Mouse (Mus musculus): ENCODE results near the gene Asah2.
A peak's percentile ranks its signal among the peaks of the same experiment; 100 is the strongest.
"Not testable (repeated sequence)": the region's sequence is repeated elsewhere in the genome, so short reads cannot be mapped to it uniquely, and the experiment has no call there.

The Asah2 gene

DNA sequence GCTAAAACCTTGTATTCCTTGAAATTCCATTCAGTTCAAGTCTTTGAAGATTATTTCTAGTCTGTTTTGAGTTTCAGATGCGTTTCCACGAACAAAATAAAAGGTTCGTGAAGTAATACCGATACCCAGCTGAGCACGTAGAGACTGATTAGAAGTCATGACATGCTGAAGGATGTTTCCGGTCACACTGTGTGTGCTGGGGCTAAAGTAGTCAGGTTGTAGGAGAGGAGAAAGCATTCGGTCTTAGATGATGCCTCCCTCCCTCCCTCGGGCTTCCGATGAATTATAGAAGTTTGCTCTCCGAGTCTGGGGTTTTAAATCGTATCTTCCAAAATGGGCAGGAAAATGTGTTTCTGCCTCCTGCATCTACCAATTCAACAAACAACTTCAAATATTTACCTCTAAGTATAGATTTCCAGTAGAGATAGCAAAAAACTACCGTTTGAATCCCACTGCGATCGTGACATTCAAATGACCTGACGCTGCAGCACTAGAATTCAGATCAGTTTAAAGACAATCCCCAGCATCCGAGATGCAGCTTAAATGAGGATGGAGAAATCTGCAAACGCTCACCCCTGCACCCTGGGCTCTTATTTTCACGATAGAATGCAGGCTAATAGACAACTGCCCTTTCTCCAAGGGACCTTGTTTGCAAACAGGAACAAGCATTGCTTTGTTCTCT, 5.6 kb downstream of the Asah2 start:
- no peak for DNase-seq

- no peak for DNase-seq
Observed at GRCm38 (mm10) chr19:32098582-32098981, 9.4 kb downstream of the Asah2 start.

DNA sequence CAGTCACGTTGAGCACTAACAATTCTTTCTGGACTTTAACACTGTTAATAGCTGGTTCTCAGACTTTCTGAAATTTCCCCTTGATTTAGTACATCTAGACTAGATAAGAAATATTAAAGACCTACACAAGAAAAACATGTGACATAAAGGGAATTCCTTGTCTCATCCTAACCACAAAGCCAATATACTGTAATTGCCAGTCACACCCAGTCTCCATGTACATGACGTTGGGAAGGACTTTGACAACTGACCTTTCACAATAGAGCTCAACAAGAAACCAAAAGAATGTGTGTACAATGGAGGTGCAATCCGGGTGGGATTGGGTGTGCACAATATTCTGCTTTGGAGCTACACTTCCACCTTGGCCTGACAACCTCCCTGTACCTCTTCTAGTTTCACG, 15.7 kb downstream of the Asah2 start:
- DNase-seq = no peak

GRCm38 (mm10) chr19:32090804-32091203, 17.2 kb downstream of the Asah2 start:
- DNase-seq = no peak

GRCm38 (mm10) chr19:32088570-32088969, 19.4 kb downstream of the Asah2 start:
- DNase-seq = no peak

DNA sequence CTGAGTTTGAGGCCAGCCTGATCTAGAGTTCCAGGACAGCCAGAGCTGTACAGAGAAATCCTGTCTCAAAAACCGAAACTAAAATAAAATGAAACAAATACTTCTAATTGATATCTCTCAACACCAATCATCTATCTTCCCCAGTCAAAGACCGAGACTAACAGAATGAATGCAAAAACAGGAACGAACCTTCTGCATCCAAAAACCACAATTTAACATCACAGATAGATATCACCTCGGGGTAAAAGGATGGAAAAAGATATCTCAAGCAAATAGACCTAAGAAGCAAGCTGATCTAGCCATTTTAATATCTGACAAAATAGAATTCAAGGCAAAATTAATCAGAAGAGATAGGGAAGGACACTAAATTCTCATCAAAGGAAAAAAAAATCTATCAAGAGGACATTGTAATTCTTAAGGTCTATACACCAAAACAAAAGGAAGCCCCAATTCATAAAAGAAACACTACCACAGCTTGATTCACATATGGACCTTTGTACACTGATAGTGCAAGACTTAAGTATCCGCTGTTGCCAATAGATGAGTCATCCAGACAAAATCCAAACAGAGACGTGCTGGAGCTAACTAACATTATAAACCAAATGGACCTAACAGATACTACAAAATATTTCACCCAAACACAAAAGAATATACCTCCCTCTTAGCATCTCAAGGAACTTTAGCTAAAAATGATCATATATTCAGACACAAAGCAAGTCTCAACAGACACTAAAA, 20.1 kb downstream of the Asah2 start:
- no peak for DNase-seq

- not testable (repeated sequence) for DNase-seq
Observed at GRCm38 (mm10) chr19:32084813-32085212, 23.2 kb downstream of the Asah2 start.

- DNase-seq = no peak
Observed at GRCm38 (mm10) chr19:32070340-32070739, 37.7 kb downstream of the Asah2 start.

DNA sequence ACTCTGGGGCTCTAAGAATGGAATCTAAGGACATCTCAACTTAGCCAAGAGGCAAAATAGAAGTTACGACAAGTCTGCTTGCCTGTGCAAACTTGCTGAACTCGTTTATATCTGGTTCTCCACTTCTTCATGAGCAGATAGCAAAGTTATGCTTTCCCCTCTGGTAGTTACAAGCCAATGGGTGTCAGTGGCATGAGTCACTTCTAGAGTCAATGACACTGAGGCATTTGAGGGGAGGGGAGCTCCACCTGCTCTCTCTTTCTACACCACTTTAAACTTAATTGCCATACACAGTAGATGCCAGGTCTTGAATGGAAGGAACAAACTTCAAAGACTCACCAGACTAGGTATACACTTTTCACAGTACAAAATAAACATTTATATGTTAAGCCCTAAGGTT, 38.4 kb downstream of the Asah2 start:
- no peak for DNase-seq

DNA sequence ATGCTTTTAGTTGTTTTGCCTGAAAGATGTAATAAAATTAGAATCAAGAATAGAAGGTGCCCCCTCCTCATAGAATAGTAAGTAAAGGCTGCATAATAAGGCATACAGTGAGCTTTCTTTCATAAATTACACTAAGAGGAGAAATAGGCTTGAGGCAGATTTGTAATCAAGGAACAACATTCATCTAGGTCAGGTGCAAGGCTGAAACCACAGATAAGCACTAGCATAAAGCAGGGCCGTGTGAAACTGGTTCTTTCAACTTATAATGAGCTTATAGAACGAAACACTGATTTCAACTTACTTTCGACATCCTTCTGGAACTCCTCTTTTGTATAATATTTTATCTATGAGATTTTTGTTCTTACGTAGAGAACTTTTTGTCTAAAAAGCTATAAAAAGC, 40.3 kb downstream of the Asah2 start:
- DNase-seq = no peak

DNA sequence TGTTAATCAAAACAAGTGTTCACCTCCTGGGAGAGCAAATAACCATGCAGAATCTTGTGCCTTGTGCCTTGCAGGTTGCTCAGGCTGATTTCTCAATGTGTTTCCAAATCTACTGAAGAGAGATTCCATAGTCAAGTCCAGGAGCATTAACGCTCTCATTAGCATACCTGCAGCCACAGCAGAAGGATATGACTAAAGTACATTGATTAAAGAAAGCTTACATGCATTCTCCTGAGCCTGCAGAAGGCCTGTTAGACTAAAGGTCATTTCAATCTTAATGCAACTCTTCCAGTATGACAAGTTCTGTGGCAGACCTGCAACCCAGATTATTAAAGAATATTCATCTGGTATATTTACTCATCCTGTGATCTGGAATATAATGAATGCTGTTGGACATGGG, 46.7 kb downstream of the Asah2 start:
- no peak for DNase-seq

DNA sequence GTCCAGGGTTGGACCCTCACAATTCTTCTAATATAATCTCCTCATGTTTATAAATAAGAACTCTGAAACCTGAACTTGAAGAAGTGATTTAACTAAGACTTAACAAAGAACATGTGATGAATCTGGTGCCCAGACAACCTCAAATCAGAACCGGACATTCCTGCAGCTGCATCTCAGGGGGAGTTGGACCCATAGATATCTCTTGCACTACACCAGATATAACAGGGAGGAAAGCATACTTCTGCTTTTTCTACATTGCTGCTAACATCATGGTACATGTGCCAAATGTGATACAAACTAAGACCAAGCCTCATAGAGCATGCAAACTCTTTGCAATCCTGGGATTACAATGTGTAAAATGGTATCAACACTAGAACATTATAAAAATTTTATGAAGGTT, 51.8 kb downstream of the Asah2 start:
- DNase-seq = no peak

DNA sequence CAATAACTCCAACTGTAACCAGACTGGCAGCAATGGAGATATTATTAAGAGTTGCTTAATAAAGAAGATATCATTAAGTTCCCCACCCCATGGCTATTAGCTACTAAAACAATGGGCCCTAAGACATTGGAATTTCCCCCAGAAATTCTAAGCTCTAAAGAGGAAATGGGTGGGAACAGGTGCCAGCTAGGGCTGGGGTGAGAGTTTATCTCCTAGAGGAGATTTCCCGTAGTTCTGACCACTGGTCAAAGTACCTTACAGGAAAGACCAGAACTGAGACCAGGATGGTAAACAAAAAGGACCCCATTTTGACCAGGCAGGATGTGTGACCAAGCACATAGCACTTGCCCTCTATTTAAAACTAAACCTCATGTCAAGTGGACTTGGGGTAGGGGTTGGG, 52.3 kb downstream of the Asah2 start:
- DNase-seq = no peak

DNA sequence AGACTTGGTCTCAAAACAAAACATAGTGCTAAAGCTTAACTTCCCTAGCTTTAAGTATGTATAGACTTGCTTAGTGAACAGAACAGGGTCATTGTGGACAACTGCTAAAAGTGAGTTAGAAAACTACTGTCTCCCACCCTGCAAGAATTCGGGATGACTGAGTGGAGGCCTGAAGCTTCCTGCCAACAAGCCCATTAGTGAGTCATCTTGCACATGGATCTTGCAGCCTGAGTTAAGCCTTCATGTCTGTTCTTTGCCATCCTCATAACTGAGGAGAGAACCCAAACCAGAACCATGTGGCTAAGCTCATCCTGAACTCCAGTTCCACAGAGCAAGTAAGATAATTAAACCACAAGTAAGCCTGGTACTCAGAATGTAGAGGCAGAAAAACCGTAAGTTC, 56.8 kb downstream of the Asah2 start:
- DNase-seq = no peak

DNA sequence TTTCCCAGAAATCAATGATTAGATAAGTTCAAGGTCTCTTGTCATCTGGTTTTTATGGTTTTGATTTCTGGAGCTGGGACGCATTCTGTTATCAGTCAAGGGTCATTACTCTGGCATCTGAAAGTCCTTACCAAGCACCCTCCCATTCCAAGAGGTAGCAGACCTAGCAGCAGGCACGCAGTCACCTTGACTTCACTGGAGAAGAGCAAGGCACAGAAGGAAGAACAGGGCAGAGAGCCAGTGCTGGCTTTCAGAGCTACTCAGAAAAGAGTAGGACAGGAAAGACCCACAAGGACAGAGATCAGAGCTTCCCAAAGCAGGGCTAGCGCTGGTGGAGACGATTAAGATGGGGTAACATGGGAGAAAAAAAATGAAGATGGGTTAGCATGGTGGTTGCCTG, 75.1 kb downstream of the Asah2 start:
- no peak for DNase-seq

DNA sequence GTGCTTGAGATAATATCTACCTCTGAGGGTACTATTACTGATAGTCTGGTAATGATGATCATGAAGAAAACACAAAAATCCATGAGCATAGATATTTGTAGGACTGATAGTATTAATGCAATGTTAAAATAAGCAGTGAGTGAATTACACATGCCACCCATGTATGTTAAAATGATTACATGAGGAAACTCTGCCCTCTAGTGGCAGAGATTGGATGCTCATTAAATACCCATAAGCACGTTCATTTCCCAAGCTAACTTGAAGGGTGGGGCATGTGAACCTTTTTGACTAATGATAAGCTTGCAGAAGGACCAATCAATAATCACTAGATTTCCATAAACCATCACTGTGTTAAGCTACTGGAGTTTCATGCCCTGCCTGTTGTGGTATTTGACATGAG, 77.6 kb downstream of the Asah2 start:
- DNase-seq = peak; percentile 57

DNA sequence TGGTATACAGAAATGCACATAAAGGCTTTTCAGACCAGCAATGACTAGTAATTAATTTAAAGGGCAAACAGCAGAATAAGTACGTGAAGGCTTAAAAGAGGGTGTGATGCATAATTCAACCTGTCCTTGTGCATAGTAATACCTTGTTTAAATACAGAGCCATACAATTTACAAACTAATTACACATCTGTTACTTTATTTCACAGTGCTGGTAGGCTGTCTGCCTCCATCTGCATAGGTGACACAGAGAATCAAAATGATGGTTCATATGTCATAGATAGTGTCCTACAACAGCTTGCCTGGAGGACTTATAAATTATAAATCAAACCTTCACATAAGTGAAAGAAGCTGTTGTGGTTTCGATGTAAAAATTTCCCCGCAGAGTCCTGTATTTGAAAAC, 82.6 kb downstream of the Asah2 start:
- DNase-seq = no peak

GRCm38 (mm10) chr19:32019722-32020121, 88.3 kb downstream of the Asah2 start:
- DNase-seq = no peak

GRCm38 (mm10) chr19:32018585-32018984, 89.4 kb downstream of the Asah2 start:
- DNase-seq = no peak

DNA sequence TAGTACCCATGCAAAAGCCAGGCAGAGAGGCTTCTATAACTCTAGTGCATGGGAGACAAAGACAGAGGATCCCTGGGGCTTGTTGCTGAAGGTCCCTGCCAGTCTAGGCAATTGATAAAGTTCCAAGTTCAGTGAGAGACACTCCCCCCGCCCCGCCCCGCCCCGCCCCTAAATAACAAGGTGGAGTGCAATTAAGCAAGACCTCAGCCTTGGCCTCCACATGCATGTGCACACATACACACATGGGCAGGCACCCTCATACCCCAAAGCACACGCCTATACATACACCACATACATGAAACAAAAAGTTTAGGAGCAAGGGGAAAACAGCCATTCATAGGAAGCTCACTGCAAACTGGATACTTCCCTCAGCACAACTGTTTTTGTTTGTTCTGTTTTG, 90.0 kb downstream of the Asah2 start:
- no peak for DNase-seq

GRCm38 (mm10) chr19:32002623-32003022, 105.4 kb downstream of the Asah2 start:
- no peak for DNase-seq

GRCm38 (mm10) chr19:31996916-31997315, 111.1 kb downstream of the Asah2 start:
- DNase-seq = no peak

DNA sequence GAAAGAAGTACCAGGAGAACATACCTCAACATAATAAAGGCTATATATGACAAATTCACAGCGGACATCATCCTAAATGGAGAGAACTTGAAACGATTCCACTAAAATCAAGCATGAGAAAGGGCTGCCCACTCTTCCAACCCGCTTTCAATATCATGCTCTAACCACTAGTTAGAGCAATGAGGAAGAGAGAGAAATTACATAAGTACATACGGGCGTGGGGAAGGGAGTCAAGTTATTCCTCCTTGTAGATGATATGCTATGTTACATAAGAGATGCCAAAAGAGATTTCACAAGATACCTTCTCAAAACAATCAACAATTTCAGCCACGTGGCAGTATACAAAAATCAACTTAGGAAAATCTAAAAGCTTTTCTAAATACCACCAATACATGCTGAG, 117.0 kb downstream of the Asah2 start:
- no peak for DNase-seq

DNA sequence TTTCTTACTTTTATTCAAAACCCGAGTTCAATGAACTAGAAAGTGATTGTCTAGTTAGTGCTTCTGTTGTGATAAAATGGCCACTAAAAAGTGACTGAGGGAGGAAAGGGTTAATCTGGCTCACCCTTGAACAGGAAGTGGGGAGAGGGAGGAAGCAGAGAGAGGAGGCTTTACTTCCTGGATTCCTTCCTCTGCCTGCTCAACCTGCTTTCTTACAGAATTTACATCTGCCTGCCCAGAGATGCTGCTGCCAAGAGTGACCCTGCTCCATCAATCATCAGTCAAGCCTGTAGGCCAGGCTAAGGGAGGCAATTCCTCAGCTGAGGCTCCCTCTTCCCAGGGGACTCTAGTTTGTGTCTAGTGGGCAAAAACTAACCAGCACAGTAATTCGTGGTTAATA, 132.1 kb downstream of the Asah2 start:
- DNase-seq = peak; percentile 45

- DNase-seq = peak; percentile 91
Observed at GRCm38 (mm10) chr19:31971998-31972397, 136.0 kb downstream of the Asah2 start.

All from thymus, postnatal 14 days (tissue).